Mouse (Mus musculus) E14TG2a.4 (cell line): ENCODE data around the gene N4bp1.

Experiments
- CTCF ChIP-seq: conservative IDR thresholded peaks from 2 replicates; pipeline ENCODE4 v1.5.1; 2014; ENCODE audit warnings: low read length
- POU5F1 ChIP-seq: IDR thresholded peaks from 2 replicates; pipeline ENCODE4 v1.6.1; 2014; ENCODE audit warnings: low read length, borderline replicate concordance

GRCm38 (mm10) chr8:86882568-86883478 is 2.2 kb downstream of the N4bp1 start:
- TF ChIP-seq CTCF: no peak
- TF ChIP-seq POU5F1: no peak
